Mouse (Mus musculus): Measurements from ENCODE around the gene Gga3. TPM values are rescaled to one million over a fixed set of nuclear protein-coding genes. Genes with fewer than 3 reads are reported as not detected.

The Gga3 gene
- 27.1 and 43.6 TPM in 2 replicates for polyA plus RNA-seq (2012; rRNA removed)

DNA sequence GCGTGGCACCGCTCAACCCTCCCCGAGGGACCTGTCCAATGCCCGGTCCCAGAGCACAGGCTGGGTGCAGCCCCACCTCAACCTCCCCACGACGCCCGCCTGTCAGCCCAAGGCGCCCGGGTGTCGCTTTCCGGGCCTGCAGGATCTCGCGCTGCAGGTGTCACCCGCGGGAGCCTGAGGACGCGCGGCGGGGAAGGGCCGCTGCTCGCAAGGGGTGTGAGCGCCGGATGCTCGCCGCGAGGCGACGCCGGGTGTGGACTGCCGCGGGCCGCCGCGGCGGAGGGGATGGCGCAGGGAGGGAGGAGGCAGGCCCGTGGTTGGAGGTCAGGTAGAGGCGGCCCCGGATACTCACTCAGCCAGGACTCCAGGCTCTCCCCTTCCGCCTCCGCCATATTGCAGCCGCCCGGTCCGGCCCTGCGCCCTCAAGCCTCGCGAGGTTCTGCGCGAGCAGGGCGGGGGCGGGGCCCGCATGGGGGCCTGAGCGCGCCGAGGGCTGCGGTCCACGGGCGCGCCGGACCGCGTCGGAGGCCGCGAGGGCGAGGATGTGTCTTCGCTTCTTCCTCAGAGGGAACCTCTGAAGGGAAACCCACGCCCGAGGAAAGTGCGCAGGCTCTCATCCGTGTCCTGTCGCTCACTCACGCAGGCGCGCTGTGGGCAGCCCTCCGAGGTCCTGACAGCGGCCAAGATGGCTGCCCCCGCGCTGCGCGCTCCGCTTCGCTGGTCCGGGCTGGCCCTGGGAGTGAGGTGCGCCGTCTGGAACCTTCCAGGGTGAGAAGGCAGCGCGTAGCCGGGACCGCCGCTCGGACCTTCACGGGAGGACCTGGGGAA lies at the start of gene Gga3, which contains the start of gene Mrps7:
TSS of gene Gga3 (minus strand) at position 576 of the 828 bp plus-strand sequence.
TSS of gene Mrps7 (plus strand) at position 450 of the 828 bp plus-strand sequence.

DNA sequence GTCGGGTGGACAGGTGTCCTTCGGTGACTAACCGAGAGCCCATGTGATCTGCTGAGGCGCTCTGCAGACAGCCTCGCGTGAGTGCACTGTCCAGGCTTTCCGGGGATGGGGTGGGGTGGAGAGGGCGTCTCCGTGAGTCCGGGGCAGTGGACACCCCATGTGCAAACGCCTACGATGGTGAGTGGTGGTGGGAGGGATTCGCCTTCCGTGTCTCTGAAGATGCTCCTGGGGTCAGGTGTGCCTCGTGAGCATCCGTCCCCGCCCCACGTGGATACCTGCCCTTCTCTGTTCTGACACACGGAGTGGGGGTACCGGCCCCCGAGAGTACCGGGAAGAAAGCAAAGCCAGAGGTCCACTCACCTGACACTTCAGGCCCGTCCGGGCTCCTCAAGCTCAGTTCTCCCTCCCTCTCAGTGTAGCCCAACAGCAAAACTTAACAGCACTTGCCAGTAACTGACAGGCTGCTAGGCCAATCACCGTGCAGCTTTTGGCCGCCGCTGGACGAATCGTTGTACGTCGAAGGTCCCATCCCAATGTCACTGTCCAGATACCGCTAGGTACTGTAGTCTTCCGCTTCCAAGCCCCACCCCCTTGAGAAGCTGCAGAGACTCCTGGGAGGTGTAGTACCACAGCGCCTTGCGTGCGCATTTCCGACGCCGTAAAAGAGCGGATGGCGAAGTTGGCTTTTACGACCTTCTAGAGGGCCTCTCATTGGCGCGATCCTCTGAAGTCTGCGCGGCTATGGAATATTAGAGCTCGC lies 24.0 kb upstream of the Gga3 start, which contains the start of gene Slc25a19:
TSS of gene Slc25a19 (minus strand) at position 591 of the 760 bp plus-strand sequence.

DNA sequence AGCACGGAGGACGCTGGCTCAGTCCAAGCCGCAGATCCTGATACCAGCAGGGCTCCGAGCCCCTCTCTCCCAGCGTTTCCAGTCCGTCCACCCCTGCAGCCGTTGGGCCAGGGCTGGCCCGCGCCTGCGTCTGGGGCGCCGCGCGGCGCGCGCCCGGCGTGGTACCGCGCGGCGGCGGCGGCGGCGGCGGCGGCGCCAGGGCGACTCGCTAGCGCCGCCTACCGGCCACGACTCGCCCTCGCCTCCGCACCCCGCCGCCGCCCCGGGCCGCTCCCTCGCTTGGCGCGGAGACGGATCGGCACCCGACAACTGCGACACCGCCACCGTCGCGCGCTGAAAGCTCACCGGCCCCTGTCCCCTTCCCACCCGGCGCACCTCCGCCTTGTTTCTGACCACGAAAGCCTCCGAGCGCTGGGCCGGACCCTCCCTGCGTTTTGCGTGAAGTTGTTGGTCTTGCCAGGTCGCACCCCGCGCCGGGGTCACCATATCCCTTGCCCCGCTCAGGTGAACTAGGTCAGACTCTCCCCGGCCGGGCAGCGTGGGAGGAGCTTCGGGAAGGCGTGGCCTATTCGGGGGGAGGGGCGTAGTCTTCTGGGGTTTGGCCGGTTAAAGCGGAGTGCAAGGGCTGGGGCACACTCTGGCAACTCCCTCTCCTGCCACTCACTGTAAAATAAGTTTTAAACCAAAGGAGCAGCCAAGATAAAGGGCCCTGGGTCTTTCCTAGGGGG lies 8.7 kb upstream of the Gga3 start, which contains the start of gene Mif4gd:
TSS of gene Mif4gd (minus strand) at position 560 of the 728 bp plus-strand sequence.

GRCm38 (mm10) chr11:115564064-115564809 lies 39.6 kb downstream of the Gga3 start, which contains the start of gene Nup85:
Gene Nup85 (plus strand): TSS chr11:115564434.

GRCm38 (mm10) chr11:115536038-115536681 lies 67.7 kb downstream of the Gga3 start, which contains the start of gene Sumo2:
Gene Sumo2 (minus strand): TSS chr11:115536276.

Other genes starting within 250 kb of the Gga3 start
- gene Hid1, start 236.3 kb downstream of the Gga3 start, polyA plus RNA-seq (2012; rRNA removed) = 14.4 and 17.7 TPM in 2 replicates
- 29.3 and 33.6 TPM in 2 replicates for gene Cdr2l, start 222.1 kb downstream of the Gga3 start, polyA plus RNA-seq (2012; rRNA removed)
- 139 and 210 TPM in 2 replicates for gene Mrpl58, start 200.3 kb downstream of the Gga3 start, polyA plus RNA-seq (2012; rRNA removed)
- 593 and 879 TPM in 2 replicates for gene Atp5h, start 184.1 kb downstream of the Gga3 start, polyA plus RNA-seq (2012; rRNA removed)
- gene Kctd2, start 183.9 kb downstream of the Gga3 start, polyA plus RNA-seq (2012; rRNA removed) = 40.2 and 48.1 TPM in 2 replicates
- gene Trim80, start 163.5 kb downstream of the Gga3 start, polyA plus RNA-seq (2012; rRNA removed) = 0.10 TPM in 2 replicates
- gene Slc16a5, start 141.6 kb downstream of the Gga3 start, polyA plus RNA-seq (2012; rRNA removed) = 0.04 TPM in 1 of 2 replicates, not detected in the other
- gene Armc7, start 128.4 kb downstream of the Gga3 start, polyA plus RNA-seq (2012; rRNA removed) = 5.2 and 5.9 TPM in 2 replicates
- 50.7 and 84.0 TPM in 2 replicates for gene Nt5c, start 112.2 kb downstream of the Gga3 start, polyA plus RNA-seq (2012; rRNA removed)
- gene Jpt1, start 89.7 kb downstream of the Gga3 start, polyA plus RNA-seq (2012; rRNA removed) = 491 and 541 TPM in 2 replicates
- gene Sumo2, start 67.8 kb downstream of the Gga3 start, polyA plus RNA-seq (2012; rRNA removed) = 729 and 931 TPM in 2 replicates
- 177 and 260 TPM in 2 replicates for gene Nup85, start 39.6 kb downstream of the Gga3 start, polyA plus RNA-seq (2012; rRNA removed)
- 46.0 and 49.5 TPM in 2 replicates for gene Mrps7, start 126 bp downstream of the Gga3 start, polyA plus RNA-seq (2012; rRNA removed)
- gene Mif4gd, start 8.9 kb upstream of the Gga3 start, polyA plus RNA-seq (2012; rRNA removed) = 16.9 and 20.8 TPM in 2 replicates
- 28.0 and 28.7 TPM in 2 replicates for gene Slc25a19, start 24.2 kb upstream of the Gga3 start, polyA plus RNA-seq (2012; rRNA removed)
- 66.4 and 72.0 TPM in 2 replicates for gene Grb2, start 104.5 kb upstream of the Gga3 start, polyA plus RNA-seq (2012; rRNA removed)
- 35.3 and 43.4 TPM in 2 replicates for gene Tmem94, start 161.4 kb upstream of the Gga3 start, polyA plus RNA-seq (2012; rRNA removed)
- 22.0 and 25.5 TPM in 2 replicates for gene Caskin2, start 209.6 kb upstream of the Gga3 start, polyA plus RNA-seq (2012; rRNA removed)
- 27.6 and 38.3 TPM in 2 replicates for gene Tsen54, start 210.7 kb upstream of the Gga3 start, polyA plus RNA-seq (2012; rRNA removed)
- 5.4 and 6.8 TPM in 2 replicates for gene Llgl2, start 220.0 kb upstream of the Gga3 start, polyA plus RNA-seq (2012; rRNA removed)